Mouse (Mus musculus): ENCODE data around the gene Tmem242.
A peak's percentile ranks its signal among the peaks of the same experiment; 100 is the strongest.
"Not testable (repeated sequence)": the region's sequence is repeated elsewhere in the genome, so short reads cannot be mapped to it uniquely, and the experiment has no call there.

Gene Tmem242

GRCm38 (mm10) chr17:5440159-5440971, at the start of gene Tmem242:
Gene Tmem242, minus strand, starts transcription at chr17:5440259.
- DNase-seq (ENCODE audit: low spot score in 2 of 2), result peak; percentile 79 to 84

DNA sequence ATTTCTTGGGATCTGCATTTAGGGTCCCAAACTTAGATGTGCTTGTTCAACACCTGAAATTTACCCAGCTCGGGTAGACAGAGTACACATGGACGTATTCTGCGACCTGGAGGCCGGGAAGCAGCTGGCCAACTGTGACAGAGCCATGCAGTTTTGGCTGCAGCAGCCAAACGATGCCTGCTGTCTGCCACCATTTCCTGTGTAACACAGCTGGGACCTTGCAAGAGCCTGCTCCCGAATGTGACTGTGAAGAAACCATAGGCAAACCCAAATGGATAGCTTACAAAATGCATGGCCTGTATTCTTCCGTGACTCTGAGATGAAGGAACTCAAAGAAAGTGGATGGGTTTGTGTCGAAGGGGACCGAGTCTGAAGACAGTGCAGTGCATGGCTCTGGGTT, 48.1 kb upstream of the Tmem242 start:
- no peak for DNase-seq (ENCODE audit: low spot score in 2 of 2)

DNA sequence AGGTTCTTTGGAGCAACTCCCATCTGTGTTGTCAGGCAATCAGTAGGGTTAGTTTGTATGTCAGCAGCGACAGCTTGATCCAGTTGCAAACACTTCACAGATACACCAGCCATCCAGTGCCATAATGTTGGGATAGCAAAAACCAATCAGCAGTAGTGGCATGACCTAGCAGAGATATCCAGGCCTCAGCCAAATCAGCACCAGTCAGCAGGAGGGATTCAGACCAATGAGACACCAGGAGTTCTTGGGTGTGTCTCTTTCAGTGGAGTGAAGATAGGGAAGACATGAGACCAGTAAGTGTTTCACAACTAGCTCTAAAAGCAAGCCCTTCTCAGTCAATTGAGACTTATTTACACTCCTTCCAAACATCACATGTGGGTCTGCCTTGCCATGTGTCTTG, 44.6 kb upstream of the Tmem242 start:
- no peak for DNase-seq (ENCODE audit: low spot score in 2 of 2)

DNA sequence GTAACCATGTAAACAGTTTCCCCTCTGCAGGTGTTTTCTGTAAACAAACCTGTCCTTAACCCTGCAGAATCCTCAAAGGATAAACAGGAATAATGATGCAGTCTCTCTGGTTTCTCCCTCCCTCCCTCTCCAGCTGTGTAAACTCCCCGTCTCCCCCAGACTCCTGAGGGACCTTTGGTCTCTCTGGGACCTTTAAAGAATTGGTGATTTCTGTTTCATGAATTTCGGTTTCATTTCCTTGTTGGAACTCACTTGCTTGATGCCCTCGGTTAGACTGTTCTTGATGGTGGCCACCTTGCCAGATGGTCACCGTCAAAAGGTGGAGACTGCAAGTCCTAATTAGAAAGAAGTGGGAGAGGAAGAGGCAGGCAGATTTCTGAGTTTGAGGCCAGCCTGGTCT, 43.4 kb upstream of the Tmem242 start:
- no peak for DNase-seq (ENCODE audit: low spot score in 2 of 2)

DNA sequence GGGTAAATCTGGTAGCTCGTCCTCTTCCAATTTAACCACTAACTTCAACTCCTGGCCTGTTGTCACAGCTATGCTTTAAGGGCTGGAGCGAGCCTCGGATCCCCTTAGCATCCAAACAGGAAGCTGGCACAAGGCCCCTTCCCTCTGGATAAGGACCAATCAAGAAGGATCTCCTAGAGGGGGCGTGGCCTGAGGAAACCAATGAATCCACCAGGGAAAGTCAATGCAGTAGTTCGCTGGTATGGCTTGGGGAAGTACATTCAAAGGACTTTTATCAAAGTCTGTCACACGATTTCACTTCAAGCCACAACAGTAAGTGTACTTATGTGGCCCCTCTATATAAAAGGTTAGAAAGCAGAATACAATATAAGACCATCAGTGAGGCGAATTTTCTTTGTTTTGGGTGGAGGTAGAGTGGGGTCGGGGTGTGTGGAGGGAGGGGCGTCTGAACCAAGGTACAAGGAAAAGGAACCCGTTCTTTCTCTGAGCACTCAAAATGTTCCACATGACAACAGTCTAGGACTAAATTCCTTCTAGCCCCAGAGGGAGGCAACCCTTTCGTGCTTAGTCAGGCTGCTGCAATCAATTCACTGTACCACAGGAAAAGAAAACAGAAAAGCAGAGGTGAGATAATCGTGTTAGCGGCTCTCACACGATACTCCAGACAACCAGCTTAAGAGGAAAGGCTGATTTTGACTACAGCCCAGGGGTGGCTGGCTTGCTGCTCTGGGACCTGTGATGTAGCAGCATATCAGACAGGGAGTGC, 36.1 kb upstream of the Tmem242 start:
- DNase-seq (ENCODE audit: low spot score in 2 of 2), result no peak

DNA sequence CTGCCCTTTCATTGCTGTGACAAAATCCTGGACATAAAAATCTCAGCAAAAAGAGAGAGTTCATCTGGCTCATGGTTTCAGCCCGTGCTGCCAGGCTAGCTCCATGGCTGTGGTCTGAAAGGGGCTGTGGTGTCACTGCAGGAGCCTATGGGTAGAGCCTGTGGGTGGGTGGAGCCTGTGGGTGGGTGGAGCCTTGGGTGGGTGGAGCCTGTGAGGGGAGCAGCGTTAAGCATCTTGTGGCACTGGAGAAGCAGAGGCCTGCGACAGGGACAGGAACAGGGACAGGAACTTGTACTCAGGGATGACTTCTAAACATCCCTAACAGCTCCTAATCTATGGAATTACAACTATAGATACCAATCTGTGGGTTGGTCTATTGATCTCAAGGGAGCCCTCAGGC, 32.2 kb upstream of the Tmem242 start:
- no peak for DNase-seq (ENCODE audit: low spot score in 2 of 2)

DNA sequence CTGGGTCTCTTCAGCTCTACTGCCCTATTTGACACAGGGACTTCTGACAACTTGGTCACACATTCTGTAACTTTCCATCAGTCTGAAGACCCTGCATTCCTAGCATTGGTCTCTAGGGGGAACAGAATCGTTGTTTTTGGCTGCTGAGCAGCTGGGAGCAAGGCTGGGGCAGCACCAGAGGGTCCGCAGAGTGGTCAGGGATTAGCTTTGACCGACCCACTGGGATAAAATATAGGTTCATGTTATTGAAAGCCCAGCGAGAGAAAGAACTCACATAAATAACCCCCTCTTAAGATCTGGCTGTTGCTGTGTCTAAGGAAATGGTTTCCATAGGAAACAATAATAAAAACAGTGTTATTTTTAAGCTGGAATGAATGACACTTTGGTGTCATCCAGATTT, 27.1 kb upstream of the Tmem242 start:
- no peak for DNase-seq (ENCODE audit: low spot score in 2 of 2)

DNA sequence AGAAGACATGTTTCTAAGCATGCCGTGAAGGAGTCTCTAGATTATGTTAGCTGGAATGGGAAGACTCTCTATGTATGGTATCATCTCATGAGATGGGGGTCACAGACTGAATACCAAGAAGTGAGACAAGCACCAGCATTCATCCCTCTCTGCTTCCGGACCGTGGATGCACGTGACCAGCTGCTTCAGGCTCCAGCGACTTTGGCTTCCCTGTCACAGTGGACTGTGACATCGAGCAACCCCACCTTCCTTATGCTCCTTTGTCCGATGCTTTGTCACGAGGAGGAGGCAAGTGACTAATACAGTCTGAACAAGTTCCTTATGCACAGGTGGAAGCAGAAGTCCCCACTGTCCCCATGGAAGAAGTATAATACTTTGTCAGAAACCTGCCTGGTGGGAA, 26.7 kb upstream of the Tmem242 start:
- DNase-seq (ENCODE audit: low spot score in 2 of 2), result no peak

- no peak for DNase-seq (ENCODE audit: low spot score in 2 of 2)
Measured at GRCm38 (mm10) chr17:5463912-5464311, 23.9 kb upstream of the Tmem242 start.

DNA sequence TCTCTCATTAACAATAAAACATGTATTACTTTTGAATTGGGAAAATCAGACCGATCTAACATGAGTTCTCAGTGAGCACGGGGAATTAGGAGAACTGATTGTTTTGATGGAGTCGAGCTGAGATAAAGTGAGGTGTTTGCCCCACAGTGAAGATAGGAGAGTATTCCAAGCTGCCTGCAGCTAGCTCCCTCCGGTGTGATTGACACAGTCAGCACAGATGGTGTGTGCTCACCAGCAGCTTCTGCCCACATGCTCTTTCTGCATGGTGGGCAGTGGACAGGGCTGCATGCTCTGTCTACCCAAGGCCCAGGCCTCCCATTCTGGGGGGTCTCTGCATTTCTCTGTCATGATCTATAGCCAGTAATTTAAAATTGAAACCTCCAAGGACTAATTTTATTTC, 13.6 kb upstream of the Tmem242 start:
- no peak for DNase-seq (ENCODE audit: low spot score in 2 of 2)

- DNase-seq (ENCODE audit: low spot score in 2 of 2), result no peak
Measured at GRCm38 (mm10) chr17:5443751-5444150, 3.7 kb upstream of the Tmem242 start.

GRCm38 (mm10) chr17:5443260-5443659, 3.2 kb upstream of the Tmem242 start:
- DNase-seq (ENCODE audit: low spot score in 2 of 2), result no peak

GRCm38 (mm10) chr17:5442403-5442802, 2.3 kb upstream of the Tmem242 start:
- DNase-seq (ENCODE audit: low spot score in 2 of 2), result not testable (repeated sequence)

- DNase-seq (ENCODE audit: low spot score in 2 of 2), result no peak
Measured at GRCm38 (mm10) chr17:5439831-5440158, 264 bp downstream of the Tmem242 start.

GRCm38 (mm10) chr17:5429772-5430133, 10.3 kb downstream of the Tmem242 start:
- no peak for DNase-seq (ENCODE audit: low spot score in 2 of 2)

DNA sequence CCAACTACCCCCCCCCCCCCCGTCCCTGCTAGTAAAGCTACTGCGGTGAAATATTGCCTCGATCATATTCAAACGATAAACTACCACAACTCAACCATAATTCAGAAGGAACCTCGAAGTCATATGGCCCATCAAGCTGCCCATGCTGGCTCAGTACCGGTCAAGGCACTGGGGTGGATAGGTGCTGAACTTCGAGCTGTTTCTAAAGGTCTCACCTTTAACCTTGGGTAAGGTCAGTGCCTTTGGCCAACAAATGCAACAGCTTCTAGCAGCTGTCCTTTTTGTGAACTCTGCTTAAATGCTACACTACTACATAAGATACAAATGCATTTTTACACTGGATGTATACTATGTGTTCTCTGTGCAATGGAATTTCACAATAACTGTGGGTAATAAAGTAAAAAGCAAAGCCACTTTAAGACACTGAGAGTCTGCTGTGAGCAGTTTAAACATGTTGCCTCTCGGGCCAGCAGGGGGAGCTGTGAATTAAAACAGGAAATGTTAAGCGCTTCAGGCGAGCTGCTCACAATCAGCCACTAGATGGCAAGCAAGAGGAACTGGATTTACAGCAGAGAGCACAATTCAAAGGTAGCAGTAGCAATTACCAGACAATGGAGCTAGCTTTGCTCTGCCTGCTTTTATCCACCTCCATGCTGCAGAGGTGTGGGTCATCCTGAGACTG, 10.8 kb downstream of the Tmem242 start:
- DNase-seq (ENCODE audit: low spot score in 2 of 2), result peak; percentile 86 to 91

- DNase-seq (ENCODE audit: low spot score in 2 of 2), result no peak
Measured at GRCm38 (mm10) chr17:5425204-5425603, 14.9 kb downstream of the Tmem242 start.

- no peak for DNase-seq (ENCODE audit: low spot score in 2 of 2)
Measured at GRCm38 (mm10) chr17:5424156-5424555, 15.9 kb downstream of the Tmem242 start.

DNA sequence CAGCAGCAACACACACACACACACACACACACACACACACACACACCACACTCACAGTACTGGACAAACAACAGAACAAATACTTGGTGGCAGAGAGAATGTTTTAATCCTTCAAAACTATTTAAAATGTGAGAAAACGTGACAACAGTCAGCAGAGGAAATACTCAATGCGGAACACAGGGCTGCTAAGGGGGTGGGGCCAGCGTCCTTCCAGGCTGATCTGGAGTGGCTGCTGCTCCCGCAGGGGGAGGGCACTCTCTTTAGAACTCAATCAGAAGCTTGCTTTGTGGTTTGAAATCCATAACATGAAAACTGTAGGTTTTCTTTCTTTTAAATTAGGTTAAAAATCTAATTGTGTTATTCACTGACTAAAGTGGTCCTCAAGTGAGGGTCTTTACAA, 18.2 kb downstream of the Tmem242 start:
- no peak for DNase-seq (ENCODE audit: low spot score in 2 of 2)

- DNase-seq (ENCODE audit: low spot score in 2 of 2), result no peak
Measured at GRCm38 (mm10) chr17:5419771-5420518, 20.1 kb downstream of the Tmem242 start.

DNA sequence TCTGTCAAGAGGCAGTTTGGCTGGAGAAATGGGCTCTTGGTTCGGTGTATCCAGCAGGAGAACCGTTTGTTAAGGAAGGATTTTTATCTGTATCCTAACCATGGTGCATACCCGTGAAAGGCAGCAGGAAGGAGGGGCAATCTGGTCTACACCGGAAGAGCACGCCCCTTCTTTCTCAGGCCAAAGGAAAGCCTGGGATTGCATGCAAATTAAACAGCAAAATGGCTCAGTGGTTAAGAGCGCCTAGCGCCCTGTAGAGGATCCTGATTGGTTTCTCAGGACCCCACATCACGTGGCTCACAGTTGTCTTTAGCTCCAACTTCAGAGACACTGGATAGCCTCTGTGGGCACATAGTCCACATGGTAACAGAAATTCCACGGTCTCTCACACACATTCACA, 21.0 kb downstream of the Tmem242 start:
- DNase-seq (ENCODE audit: low spot score in 2 of 2), result no peak

DNA sequence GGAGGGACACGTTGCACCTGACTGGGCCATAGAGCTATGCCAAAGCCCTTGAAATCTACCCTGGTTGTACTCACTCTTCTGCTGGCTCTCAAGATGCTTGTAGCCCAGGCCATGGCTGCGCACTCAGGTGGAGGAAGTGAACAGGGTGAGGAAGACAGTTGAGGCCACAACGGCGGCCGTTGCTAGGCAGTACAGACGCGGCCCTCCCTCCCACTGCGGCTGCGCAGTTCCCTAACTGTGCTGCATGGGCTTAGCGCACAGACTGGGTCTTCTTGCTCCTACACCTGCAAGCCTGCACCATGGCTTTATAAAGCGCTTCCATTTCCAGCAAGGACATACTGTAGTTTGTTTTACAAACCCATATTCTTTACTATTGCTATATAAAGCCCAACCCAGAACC, 21.5 kb downstream of the Tmem242 start, which contains the start of gene Ldhal6b:
Gene Ldhal6b (minus strand): TSS at position 223 of the 400 bp plus-strand sequence.
- DNase-seq (ENCODE audit: low spot score in 2 of 2), result no peak

All from right cerebral cortex, postnatal 36 days (tissue).